Comparison of ENCODE assay signal across 21 mouse cellular contexts in genomic region chr19:60583201-60583600, GRCm38 (mm10). TPM values are rescaled to one million over a fixed set of nuclear protein-coding genes. Genes with fewer than 3 reads are reported as not detected.
DNase-seq lines count a peak whose midpoint lies in the region; ATAC-seq and TF ChIP-seq lines count a peak whose summit lies in the region.
"Had no signal": no experiment of that assay in that cellular context is flagged by ENCODE, and none has a peak within 500 bp of the region (broad histone marks: within the 10 kb centered on the region; RNA-seq: fewer than 3 reads in every experiment).

No protein-coding gene starts in this region.

- no peak for TF ChIP-seq CTCF in kidney, adult 2 months (conservative IDR thresholded peaks at IDR 0.05; ENCODE audit: insufficient read depth, insufficient read length, low read depth, low read length)
- no peak for TF ChIP-seq CTCF in liver, adult 2 months (IDR thresholded peaks at IDR 0.05; ENCODE audit: low read depth, low read length)

- TF ChIP-seq POLR2A in kidney, adult 2 months (IDR thresholded peaks at IDR 0.05; ENCODE audit: low read depth, low read length), result no peak
- TF ChIP-seq POLR2A in liver, adult 2 months (IDR thresholded peaks at IDR 0.05; ENCODE audit: extremely low read depth, insufficient read depth, low read length), result no peak

- peaks cover 4% of the 10 kb centered on the region; the same call in 1 of the 2 replicates for H3K4me1 ChIP-seq in kidney, adult 2 months (ENCODE audit: control insufficient read depth, insufficient read depth, low read length)
- peaks cover 14% of the 10 kb centered on the region for H3K4me1 ChIP-seq in liver, adult 2 months (ENCODE audit: control insufficient read depth, insufficient read depth, low read length)
- H3K4me1 ChIP-seq in liver, embryonic 11.5 days (replicated peaks; ENCODE audit: control insufficient read depth, insufficient read depth, low read length), result peaks cover 4% of the 10 kb centered on the region

- 69% methylated on average over 2 of the region's 2 CpGs for WGBS in kidney, adult 2 months
- WGBS in liver, adult 2 months, result 92% methylated on average over 2 of the region's 2 CpGs
- 96% methylated on average over 2 of the region's 2 CpGs for WGBS in liver, embryonic 11.5 days

- DNase-seq in kidney, adult 2 months, result peak; percentile 64
- no peak for DNase-seq in kidney, adult 11 months
- DNase-seq in kidney, adult 9 months, result peak; percentile 50
- no peak for DNase-seq in kidney, postnatal 4 days
- DNase-seq in liver, adult 2 months (ENCODE audit: extremely low read depth, low read depth, low spot score), result peak; percentile 74
- no peak for DNase-seq in liver, embryonic 11.5 days (ENCODE audit: low spot score)
- DNase-seq: adrenal gland, adult 2 months; adrenal gland, adult 8-10 months; adrenal gland, postnatal 10 days; adrenal gland, postnatal 14 days; adrenal gland, postnatal 25 days; adrenal gland, postnatal 36 days; B cell, adult 2 months; cerebellum, adult 11 months; cerebellum, adult 11-12 months; cerebellum, adult 18-20 months had no signal

- H3K9ac ChIP-seq in liver, adult 2 months (ENCODE audit: low read depth, low read length), result no peak overlapping the region
- no peak overlapping the region for H3K9ac ChIP-seq in liver, embryonic 11.5 days (ENCODE audit: low read depth, low read length)

- H3K4me2 ChIP-seq in liver, embryonic 11.5 days, result no peak overlapping the region

- H3K27me3 ChIP-seq in kidney, adult 2 months (replicated peaks; ENCODE audit: control insufficient read depth, insufficient read depth, low read length), result no peaks in the 10 kb centered on the region
- no peaks in the 10 kb centered on the region for H3K27me3 ChIP-seq in liver, adult 2 months (ENCODE audit: control insufficient read depth, insufficient read depth, low read length)
- H3K27me3 ChIP-seq in liver, embryonic 11.5 days (replicated peaks; ENCODE audit: control insufficient read depth, insufficient read depth, low read length), result no peaks in the 10 kb centered on the region
- H3K27me3 ChIP-seq: CH12.LX, Patski had no signal

- H3K36me3 ChIP-seq in kidney, adult 2 months (ENCODE audit: control insufficient read depth, insufficient read depth, low read length), result no peaks in the 10 kb centered on the region
- no peaks in the 10 kb centered on the region for H3K36me3 ChIP-seq in liver, adult 2 months (ENCODE audit: control insufficient read depth, insufficient read depth, low read length)
- H3K36me3 ChIP-seq in liver, embryonic 11.5 days (ENCODE audit: control insufficient read depth, insufficient read depth, low read length), result no peaks in the 10 kb centered on the region
- H3K36me3 ChIP-seq: G1E had no signal

- no peak overlapping the region for H3K27ac ChIP-seq in kidney, adult 2 months (ENCODE audit: insufficient read depth, low read depth, low read length)
- H3K27ac ChIP-seq in liver, adult 2 months (replicated peaks; ENCODE audit: insufficient read depth, low read depth, low read length), result peak overlapping the region; percentile 69
- H3K27ac ChIP-seq in liver, embryonic 11.5 days (ENCODE audit: low read depth, low read length), result no peak overlapping the region

- H3K79me2 ChIP-seq in liver, adult 2 months (ENCODE audit: control insufficient read depth, insufficient read depth, low read length), result peaks cover 17% of the 10 kb centered on the region

- no peaks in the 10 kb centered on the region for H3K9me3 ChIP-seq in liver, embryonic 11.5 days (ENCODE audit: control insufficient read depth, low read length)
- H3K9me3 ChIP-seq: G1E had no signal

- ATAC-seq in liver, embryonic 11.5 days (replicated peaks; ENCODE audit: low FRiP score), result no peak
- ATAC-seq: activated CD4-positive, CD25-positive, alpha-beta regulatory T cell, adult 4 months; CD4-positive, CD25-positive, alpha-beta regulatory T cell, adult 4 months; Patski had no signal

- no peak overlapping the region for H3K4me3 ChIP-seq in kidney, adult 2 months (ENCODE audit: insufficient read depth, low read depth, low read length)
- H3K4me3 ChIP-seq in liver, adult 2 months (ENCODE audit: insufficient read depth, low read depth, low read length), result no peak overlapping the region
- H3K4me3 ChIP-seq in liver, embryonic 11.5 days (ENCODE audit: low read depth, low read length), result no peak overlapping the region

RNA-seq across cellular contexts. Expression of gene Cacul1, which starts 2.4 kb away (rescaled TPM):
- 13.9 and 14.0 TPM in 2 replicates for polyA plus RNA-seq in kidney, adult 2 months (2012; rRNA removed)
- 28.1 and 38.2 TPM in 2 replicates for total RNA-seq in liver, adult 2 months (2014; rRNA removed)
- polyA plus RNA-seq in liver, adult 2 months (2012; rRNA removed), result 12.1 and 12.2 TPM in 2 replicates
- polyA plus RNA-seq in liver, embryonic 11.5 days (2014; fragmentation: Nextera tagmentation; extraction: Ambion mirVana), result 22.1 and 26.9 TPM in 2 replicates

Comparison
In these comparisons a context has a peak if more than half of its experiments do, and no peak if none do; other contexts are left out.
1. DNase-seq: peak in kidney, adult 2 months (single experiment), kidney, adult 9 months (single experiment) and liver, adult 2 months (single experiment); none in kidney, adult 11 months (single experiment), kidney, postnatal 4 days (0 of 2) and liver, embryonic 11.5 days (single experiment).